Mouse (Mus musculus) heart, postnatal 36 days (tissue): ENCODE results near the gene Hist1h2bn. TPM values are rescaled to one million over a fixed set of nuclear protein-coding genes. Genes with fewer than 3 reads are reported as not detected.
"Not testable (repeated sequence)": the region's sequence is repeated elsewhere in the genome, so short reads cannot be mapped to it uniquely, and the experiment has no call there.

Experiments used
- DNase-seq, 2 experiments: peaks; one replicate each; pipeline ENCODE4 v3.0.0; 2021 to 2022
- intact Hi-C: fragments of 180-260 bp; cut with DNase I; formaldehyde crosslinking; loops from one replicate; pipeline ENCODE4 v1.15.1; 2025
- total RNA-seq, 2 experiments: library from RNA; stranded (reverse); gene quantifications; 2 replicates each; pipeline ENCODE4 v1.2.3; 2021

Hist1h2bn gene
- 10 to 100 TPM; 11.8 to 13.3 TPM for total RNA-seq

- intact Hi-C loops: not testable (repeated sequence)
- peak; percentile 40 to 65 for DNase-seq
Observed at GRCm38 (mm10) chr13:21753524-21754285, at the start of gene Hist1h2bn, which contains the start of gene Hist1h2ak. Gene Hist1h2bn (plus strand): TSS chr13:21754123. Gene Hist1h2ak (minus strand): TSS chr13:21753827.

- intact Hi-C loops: no loop called here
- DNase-seq: no peak
Observed at GRCm38 (mm10) chr13:21706669-21707068, 47.3 kb upstream of the Hist1h2bn start.

DNA sequence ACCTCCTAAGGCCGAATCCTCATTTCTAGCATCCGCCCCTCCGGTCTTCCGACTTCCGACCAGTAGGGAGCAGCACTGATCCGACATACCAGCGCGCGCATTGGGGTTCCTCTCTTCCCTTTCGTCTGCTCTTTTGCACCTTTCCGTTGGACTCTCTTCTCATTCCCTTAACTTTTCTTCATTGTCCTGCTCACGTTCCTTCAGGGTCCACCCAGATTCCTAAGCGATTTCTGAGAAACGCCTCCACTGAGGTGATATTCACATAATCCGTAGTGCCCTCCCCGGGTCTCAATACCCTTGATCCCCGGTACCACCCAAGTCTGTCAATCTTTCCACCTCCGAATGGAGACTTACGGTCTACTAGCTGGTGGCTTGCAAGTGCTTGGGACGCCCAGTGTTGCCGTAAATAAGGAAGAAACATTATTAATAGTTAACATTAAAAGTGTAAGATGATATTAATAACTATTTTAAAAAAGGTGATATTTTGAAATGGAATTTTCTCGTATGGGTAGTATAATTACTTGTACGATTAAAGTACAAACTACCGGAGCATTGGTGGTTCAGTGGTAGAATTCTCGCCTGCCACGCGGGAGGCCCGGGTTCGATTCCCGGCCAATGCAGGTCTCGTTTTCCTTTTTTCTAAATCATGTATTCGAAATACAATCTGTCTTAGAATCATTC lies 43.8 kb upstream of the Hist1h2bn start:
- peak; percentile 90 to 92 for DNase-seq
- intact Hi-C loops: loop anchor here (2.0 to 10.0 kb wide), 13 partner anchors 37 to 1912 kb away; partner anchors contain the start of genes Hist1h1b, Hist1h1e, Hist1h2an and Hist1h2be

DNA sequence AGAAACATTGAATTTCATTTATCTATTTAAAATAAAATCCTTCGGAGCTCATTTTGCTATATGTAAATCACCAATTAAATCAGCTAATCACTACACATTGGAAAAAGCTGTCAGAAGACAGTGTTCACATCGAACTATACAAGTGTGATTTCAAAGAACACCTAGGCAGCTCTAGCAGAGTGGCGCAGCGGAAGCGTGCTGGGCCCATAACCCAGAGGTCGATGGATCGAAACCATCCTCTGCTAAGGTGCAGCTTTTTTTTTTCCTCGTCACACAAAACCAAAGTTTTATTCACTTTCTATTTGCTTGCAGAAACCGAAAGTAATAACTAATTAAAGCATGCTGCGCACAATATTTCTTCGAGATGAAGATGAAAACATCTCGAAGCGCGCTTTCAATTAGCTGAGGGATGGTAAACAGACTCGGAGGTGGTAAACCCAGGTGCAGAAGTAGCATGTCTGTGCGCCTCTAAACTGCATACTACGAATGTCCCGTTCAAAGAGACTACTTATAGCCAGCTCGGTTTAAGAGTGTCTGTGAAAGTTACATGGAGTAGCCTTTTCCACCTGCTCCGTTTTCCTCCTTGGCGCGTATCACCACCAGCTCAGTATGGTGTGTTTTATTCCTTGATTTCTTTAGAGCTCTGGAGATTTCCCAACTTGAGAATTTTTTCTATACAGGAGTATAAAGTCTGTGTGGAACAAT lies 43.0 kb upstream of the Hist1h2bn start:
- DNase-seq: peak; percentile 85
- intact Hi-C loops: loop anchor here (2.0 to 10.0 kb wide), 13 partner anchors 36 to 1911 kb away; partner anchors contain the start of genes Hist1h1b, Hist1h1e, Hist1h2an and Hist1h2be

- DNase-seq: no peak
- intact Hi-C loops: loop anchor here (2.0 to 10.0 kb wide), 13 partner anchors 36 to 1911 kb away; partner anchors contain the start of genes Hist1h1b, Hist1h1e, Hist1h2an and Hist1h2be
Observed at GRCm38 (mm10) chr13:21711698-21712097, 42.2 kb upstream of the Hist1h2bn start.

GRCm38 (mm10) chr13:21714725-21715124 lies 39.2 kb upstream of the Hist1h2bn start:
- peak; percentile 69 to 72 for DNase-seq
- intact Hi-C loops: loop anchor here (1.0 to 10.0 kb wide), 15 partner anchors 20 to 1968 kb away; partner anchors contain the start of genes Hist1h1b, Hist1h1e, Hist1h2ac and Hist1h2ag

- DNase-seq: peak in 1 of 2 experiments; percentile 5
- intact Hi-C loops: loop anchor here (5.0 to 10.0 kb wide), 6 partner anchors 70 to 1967 kb away; partner anchors contain the start of genes Hist1h1b, Hist1h2ac, Hist1h2ag and Hist1h2an
Observed at GRCm38 (mm10) chr13:21715131-21715863, 38.6 kb upstream of the Hist1h2bn start.

DNA sequence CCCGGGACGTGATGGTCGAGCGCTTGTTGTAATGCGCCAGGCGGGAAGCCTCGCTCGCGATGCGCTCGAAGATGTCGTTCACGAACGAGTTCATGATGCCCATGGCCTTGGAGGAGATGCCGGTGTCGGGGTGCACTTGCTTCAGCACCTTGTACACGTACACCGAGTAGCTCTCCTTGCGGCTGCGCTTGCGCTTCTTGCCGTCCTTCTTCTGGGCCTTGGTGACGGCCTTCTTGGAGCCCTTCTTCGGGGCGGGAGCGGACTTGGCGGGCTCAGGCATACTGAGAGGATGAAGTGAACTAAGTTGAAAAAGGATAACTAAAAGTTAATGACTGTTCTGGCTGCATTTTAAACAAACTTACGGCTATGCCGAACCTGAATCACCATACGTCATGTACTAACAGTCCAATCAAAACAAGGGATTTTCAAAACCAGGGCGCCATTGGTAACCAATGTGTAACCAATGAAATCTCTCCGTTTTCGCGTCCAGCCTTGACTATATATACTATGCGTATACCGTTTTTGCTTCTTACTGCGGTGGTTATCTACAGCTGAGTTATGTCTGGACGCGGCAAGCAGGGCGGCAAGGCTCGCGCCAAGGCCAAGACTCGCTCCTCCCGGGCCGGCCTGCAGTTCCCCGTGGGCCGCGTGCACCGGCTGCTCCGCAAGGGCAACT lies 37.9 kb upstream of the Hist1h2bn start, which contains the start of the genes Hist1h2bl and Hist1h2ai:
Gene Hist1h2bl (minus strand): TSS at position 280 of the 676 bp plus-strand sequence.
Gene Hist1h2ai (plus strand): TSS at position 559 of the 676 bp plus-strand sequence.
- peak; percentile 63 to 78 for DNase-seq
- intact Hi-C loops: loop anchor here (5.0 to 10.0 kb wide), 6 partner anchors 69 to 1966 kb away; partner anchors contain the start of genes Hist1h1b, Hist1h2ac, Hist1h2ag and Hist1h2an

DNA sequence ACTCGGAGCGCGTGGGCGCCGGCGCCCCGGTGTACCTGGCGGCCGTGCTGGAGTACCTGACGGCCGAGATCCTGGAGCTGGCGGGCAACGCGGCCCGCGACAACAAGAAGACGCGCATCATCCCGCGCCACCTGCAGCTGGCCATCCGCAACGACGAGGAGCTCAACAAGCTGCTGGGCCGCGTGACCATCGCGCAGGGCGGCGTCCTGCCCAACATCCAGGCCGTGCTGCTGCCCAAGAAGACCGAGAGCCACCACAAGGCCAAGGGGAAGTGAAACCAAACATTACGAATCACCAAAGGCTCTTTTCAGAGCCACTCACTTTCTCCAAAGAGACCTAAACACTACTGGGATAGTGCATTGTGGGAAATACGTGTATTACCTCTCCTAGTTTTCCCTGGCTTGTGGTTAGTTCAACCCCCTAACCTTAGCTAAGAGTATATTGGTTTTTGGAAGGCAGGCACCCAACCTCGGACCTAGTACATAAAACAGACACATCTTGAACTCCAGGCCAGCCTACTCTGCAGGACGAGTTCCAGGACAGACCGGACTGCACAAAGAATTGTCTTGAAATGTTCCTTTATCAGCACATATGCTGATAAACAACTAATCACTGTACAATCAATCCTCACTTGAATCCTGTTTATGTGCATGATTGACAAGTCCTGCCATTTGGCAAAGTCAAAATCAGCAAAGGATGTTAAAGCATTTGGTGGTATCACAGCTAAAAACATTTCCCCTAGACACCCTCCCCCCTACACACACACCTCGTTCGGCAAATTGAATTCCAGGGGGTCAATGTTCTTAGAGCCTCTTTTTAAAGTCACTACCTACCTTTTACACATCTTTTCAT lies 37.2 kb upstream of the Hist1h2bn start:
- intact Hi-C loops: loop anchor here (5.0 to 10.0 kb wide), 6 partner anchors 68 to 1966 kb away; partner anchors contain the start of genes Hist1h1b, Hist1h2ac, Hist1h2ag and Hist1h2an
- DNase-seq: peak; percentile 2 to 12

DNA sequence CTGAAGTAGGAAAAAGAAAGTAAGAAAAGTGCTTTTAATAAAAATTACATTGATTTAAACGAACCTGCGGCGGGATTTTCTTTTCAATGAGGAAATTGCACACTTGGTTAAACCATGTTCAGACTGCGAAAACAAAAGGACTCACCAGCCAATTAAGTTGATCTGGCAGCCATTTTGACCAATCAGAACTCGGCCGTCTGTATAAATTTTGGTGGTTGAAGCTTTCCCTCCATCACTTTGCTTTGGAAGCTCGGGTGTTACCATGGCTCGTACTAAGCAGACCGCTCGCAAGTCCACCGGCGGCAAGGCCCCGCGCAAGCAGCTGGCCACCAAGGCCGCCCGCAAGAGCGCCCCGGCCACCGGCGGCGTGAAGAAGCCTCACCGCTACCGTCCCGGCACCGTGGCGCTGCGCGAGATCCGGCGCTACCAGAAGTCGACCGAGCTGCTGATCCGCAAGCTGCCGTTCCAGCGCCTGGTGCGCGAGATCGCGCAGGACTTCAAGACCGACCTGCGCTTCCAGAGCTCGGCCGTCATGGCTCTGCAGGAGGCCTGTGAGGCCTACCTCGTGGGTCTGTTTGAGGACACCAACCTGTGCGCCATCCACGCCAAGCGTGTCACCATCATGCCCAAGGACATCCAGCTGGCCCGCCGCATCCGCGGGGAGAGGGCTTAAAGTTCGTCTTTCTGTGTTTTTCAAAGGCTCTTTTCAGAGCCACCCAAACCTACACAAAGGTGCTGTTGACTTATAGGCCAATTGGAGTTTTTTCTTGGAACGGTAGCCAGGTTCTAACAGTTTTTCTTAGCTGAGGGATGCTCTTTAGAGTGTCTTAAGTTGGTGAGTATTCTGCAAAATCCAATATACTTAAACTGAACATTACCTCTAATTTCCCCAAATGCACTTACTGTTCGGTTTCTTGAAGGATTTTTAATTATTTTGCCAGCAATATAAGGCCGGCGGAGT lies 36.2 kb upstream of the Hist1h2bn start, which contains the start of gene Hist1h3h:
Gene Hist1h3h (plus strand): TSS at position 263 of the 961 bp plus-strand sequence.
- peak; percentile 74 to 78 for DNase-seq
- intact Hi-C loops: loop anchor here (5.0 to 10.0 kb wide), 6 partner anchors 67 to 1965 kb away; partner anchors contain the start of genes Hist1h1b, Hist1h2ac, Hist1h2ag and Hist1h2an

DNA sequence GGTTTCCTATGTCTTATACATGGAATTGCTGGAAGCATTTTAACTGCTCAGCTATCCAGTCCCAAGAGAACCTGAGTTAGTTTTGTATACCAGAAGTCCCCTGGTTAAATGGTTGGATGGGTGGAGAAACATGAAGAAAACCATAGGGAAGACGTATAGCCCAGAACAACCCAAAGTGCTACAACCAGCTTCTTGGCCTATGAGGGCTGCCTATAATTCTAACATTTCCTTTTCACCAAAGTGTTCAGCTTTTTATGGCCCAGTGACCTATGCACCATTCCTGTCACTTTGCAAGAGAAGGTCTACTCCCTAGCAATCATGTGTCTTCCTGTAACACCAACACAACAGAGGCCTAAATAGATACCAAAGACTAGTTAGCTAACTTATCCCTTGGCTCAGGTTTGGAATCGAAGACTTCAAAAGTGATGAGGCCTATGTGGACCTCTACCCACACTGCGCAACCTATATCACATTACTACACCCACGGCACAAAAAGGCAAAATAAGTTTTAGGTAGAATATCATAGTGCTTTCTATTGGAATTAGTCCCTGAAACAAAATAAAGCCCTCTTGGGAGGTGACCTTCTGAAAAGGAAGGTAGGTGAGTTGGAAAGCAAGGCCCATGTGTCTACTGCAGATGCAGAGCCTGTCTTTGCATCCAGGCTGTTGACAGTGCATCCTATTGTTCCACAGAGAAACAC lies 35.4 kb upstream of the Hist1h2bn start:
- no peak for DNase-seq
- intact Hi-C loops: loop anchor here (5.0 to 10.0 kb wide), 6 partner anchors 66 to 1964 kb away; partner anchors contain the start of genes Hist1h1b, Hist1h2ac, Hist1h2ag and Hist1h2an

GRCm38 (mm10) chr13:21721107-21721756 lies 32.7 kb upstream of the Hist1h2bn start:
- intact Hi-C loops, DNase-seq: not testable (repeated sequence)

- DNase-seq: peak; percentile 43 to 61
- intact Hi-C loops: not testable (repeated sequence)
Observed at GRCm38 (mm10) chr13:21721757-21722372, 32.1 kb upstream of the Hist1h2bn start, which contains the start of gene Hist1h2bm. Gene Hist1h2bm (plus strand): TSS chr13:21722044.

- intact Hi-C loops: no loop called here
- DNase-seq: no peak
Observed at GRCm38 (mm10) chr13:21722373-21722925, 31.5 kb upstream of the Hist1h2bn start.
